In genomic region chr1:80515836-80516235, GRCm38 (mm10) we compare ENCODE assay signal across 12 mouse cellular contexts. TPM values are rescaled to one million over a fixed set of nuclear protein-coding genes. Genes with fewer than 3 reads are reported as not detected.
DNase-seq lines count a peak whose midpoint lies in the region; ATAC-seq and TF ChIP-seq lines count a peak whose summit lies in the region.
"Had no signal": no experiment of that assay in that cellular context is flagged by ENCODE, and none has a peak within 500 bp of the region (broad histone marks: within the 10 kb centered on the region; RNA-seq: fewer than 3 reads in every experiment).

No protein-coding gene starts in this region.

- no peak overlapping the region for H3K27ac ChIP-seq in left cerebral cortex, adult 2 months
- H3K27ac ChIP-seq: hindbrain, embryonic 15.5 days had no signal

- intact Hi-C loops in left cerebral cortex, adult 2 months (cut with DNase I), result loop anchor here (2.0 to 10.0 kb wide), 2 partner anchors 261 to 335 kb away; no protein-coding TSS in a partner anchor
- intact Hi-C loops in left cerebral cortex, postnatal 36 days (cut with DNase I), result loop anchor here (2.0 to 5.0 kb wide), 2 partner anchors 335 to 729 kb away; no protein-coding TSS in a partner anchor

- no peak overlapping the region for H3K4me3 ChIP-seq in left cerebral cortex, adult 2 months
- H3K4me3 ChIP-seq: hindbrain, embryonic 15.5 days; myocyte had no signal

- DNase-seq in cerebellum, adult 9-10 months, result peak; percentile 30
- no peak for DNase-seq in cerebellum, adult 18-20 months
- no peak for DNase-seq in left cerebral cortex, adult 2 months (ENCODE audit: extremely low spot score in 1 of 2, low spot score in 2 of 2)
- DNase-seq in left cerebral cortex, postnatal 36 days (ENCODE audit: low spot score in 2 of 2), result no peak
- peak; percentile 24 for DNase-seq in ES-CJ7 (ENCODE audit: low read depth, low spot score)
- peak; percentile 27 for DNase-seq in forelimb bud, embryonic 11.5 days (ENCODE audit: low read depth, low spot score)
- DNase-seq in adrenal gland, postnatal 25 days, result no peak
- DNase-seq: gastrocnemius, postnatal 10 days; layer of hippocampus, adult 9-11 months had no signal

- TF ChIP-seq CTCF in left cerebral cortex, adult 2 months (IDR thresholded peaks at IDR 0.05), result peak; percentile 60

- no peak for ATAC-seq in granulocyte monocyte progenitor cell, adult 5-6 weeks (replicated peaks; ENCODE audit: poor library complexity, severe bottlenecking)

RNA-seq across cellular contexts. Expression of gene Gm45261, which starts 54.6 kb away (rescaled TPM):
- not detected for total RNA-seq in left cerebral cortex, adult 2 months (2021)
- not detected for total RNA-seq in left cerebral cortex, postnatal 36 days (2021)
- total RNA-seq in granulocyte monocyte progenitor cell, adult 5-6 weeks (2014; fragmentation: Nextera tagmentation), result not detected in 2 replicates
- total RNA-seq in granulocyte monocyte progenitor cell, adult 5-6 weeks (2017), result not detected in 2 replicates
- not detected in 2 replicates for total RNA-seq in adrenal gland, postnatal 25 days (2021)
- total RNA-seq: gastrocnemius, postnatal 10 days had no signal

Comparison
In these comparisons a context has a peak if more than half of its experiments do, and no peak if none do; other contexts are left out.
1. DNase-seq: peak in cerebellum, adult 9-10 months (single experiment), ES-CJ7 (single experiment) and forelimb bud, embryonic 11.5 days (single experiment); none in cerebellum, adult 18-20 months (0 of 2), left cerebral cortex, adult 2 months (0 of 2), left cerebral cortex, postnatal 36 days (0 of 2) and adrenal gland, postnatal 25 days (single experiment).